Comparison of ENCODE assay signal across 8 mouse cellular contexts in the genomic region with DNA sequence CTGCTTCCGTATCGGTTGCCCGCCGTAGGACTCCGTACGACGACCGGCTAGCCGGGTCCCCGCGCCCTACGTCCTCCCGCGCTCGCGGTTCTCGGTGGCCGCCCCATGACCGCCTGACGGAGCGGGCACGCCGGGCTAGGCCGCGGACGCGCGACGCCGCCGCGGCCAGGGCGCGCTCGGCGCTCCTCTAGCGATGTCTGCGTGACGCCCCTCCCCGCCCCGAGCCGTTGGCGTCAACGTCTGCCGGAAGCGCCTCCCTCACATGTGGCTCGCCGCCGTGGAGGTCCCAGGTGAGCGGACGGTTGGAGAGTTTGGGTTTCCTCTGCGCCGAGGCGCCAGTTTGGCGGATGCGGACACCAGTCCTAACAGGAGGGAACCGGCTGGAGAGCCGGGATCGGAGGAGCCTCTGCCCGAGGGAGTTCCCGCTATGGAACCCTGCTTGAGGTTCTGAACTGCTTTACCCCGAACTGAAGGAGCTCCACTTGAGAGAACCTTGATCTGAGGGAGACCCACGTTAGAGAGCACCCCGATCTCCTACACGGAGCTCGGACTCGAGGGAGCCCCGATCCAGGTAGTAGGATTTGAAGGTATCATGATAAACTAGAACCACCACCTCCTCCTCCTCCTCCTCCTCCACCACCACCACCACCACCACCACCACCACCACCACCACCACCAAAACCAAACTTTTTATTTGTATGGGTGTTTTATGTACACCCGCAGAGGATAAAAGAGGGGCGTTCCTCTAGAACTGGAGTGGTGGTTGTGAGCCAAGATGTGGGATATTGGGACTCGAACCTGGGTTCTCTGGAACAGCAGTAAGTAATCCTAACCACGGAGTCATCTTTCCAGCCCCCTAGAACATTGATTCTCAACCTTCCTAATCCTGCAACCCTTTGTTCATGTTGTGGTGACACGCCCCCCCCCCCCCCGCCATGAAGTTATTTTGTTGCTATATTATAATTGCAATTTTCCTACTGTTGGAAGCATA. TPM values are rescaled to one million over a fixed set of nuclear protein-coding genes. Genes with fewer than 3 reads are reported as not detected.
DNase-seq lines count a peak whose midpoint lies in the region.

A gene (minus strand): TSS at position 161 of the 991 bp plus-strand sequence.
A gene (plus strand): TSS at position 272 of the 991 bp plus-strand sequence.

- no peaks in the 10 kb centered on the region for H3K9me3 ChIP-seq in megakaryocyte, embryonic 14.5 days

- peak; percentile 95 to 98 for DNase-seq in adrenal gland, adult (ENCODE audit: inconsistent age in 2 of 2, low spot score in 1 of 2)
- DNase-seq in embryo, embryonic 10 days (ENCODE audit: low spot score), result peak; percentile 96
- DNase-seq in gastrocnemius, postnatal 10 days, result peak; percentile 93
- DNase-seq in induced T-regulatory cell, adult 2 months (ENCODE audit: low read depth), result peak; percentile 94
- peak; percentile 73 to 89 for DNase-seq in left cerebral cortex, adult 9 months (ENCODE audit: low spot score in 2 of 2)
- DNase-seq in right cerebral cortex, adult 2 months (ENCODE audit: low spot score in 2 of 2), result peak; percentile 89 to 95
- DNase-seq in urinary bladder, postnatal 10 days (ENCODE audit: low spot score), result peak; percentile 77

- peak within 1 kb of the TSS; percentile 92 for H3K4me3 ChIP-seq in megakaryocyte, embryonic 14.5 days (replicated peaks)

- peaks cover 29% of the 10 kb centered on the region for H3K36me3 ChIP-seq in megakaryocyte, embryonic 14.5 days (replicated peaks; ENCODE audit: low read length)

- no peaks in the 10 kb centered on the region for H3K27me3 ChIP-seq in megakaryocyte, embryonic 14.5 days (replicated peaks)

- H3K4me1 ChIP-seq in megakaryocyte, embryonic 14.5 days, result peaks cover 65% of the 10 kb centered on the region

RNA-seq across cellular contexts. Expression of the first gene that starts in this region (rescaled TPM):
- 10 to 100 TPM; 15.5 to 15.6 TPM for total RNA-seq in gastrocnemius, postnatal 10 days (2021)
- polyA plus RNA-seq in megakaryocyte, embryonic 14.5 days (2012; ENCODE audit: insufficient read depth, low replicate concordance), result 2.3 and 8.0 TPM in 2 replicates

RNA-seq across cellular contexts. Expression of the second gene that starts in this region (rescaled TPM):
- 1 to 10 TPM; 7.4 to 8.4 TPM for total RNA-seq in gastrocnemius, postnatal 10 days (2021)
- polyA plus RNA-seq in megakaryocyte, embryonic 14.5 days (2012; ENCODE audit: insufficient read depth, low replicate concordance), result 0.37 and 0.92 TPM in 2 replicates

Comparison
In these comparisons a context has a peak if more than half of its experiments do, and no peak if none do; other contexts are left out.
1. Peak in every context shown above with its lines: DNase-seq and H3K4me3 ChIP-seq.